Mouse (Mus musculus) limb, embryonic 12.5 days (tissue): ENCODE measurements at regions not wholly inside any gene's neighbourhood (a gene's known extent, or its start where the extent isn't known, plus 50 kb on each side); places are given as distances from the start of the nearest gene placed in this dataset.

ENCODE experiments used
- ATAC-seq: fragments of 200-750 bp; cut with Nextera tagmentation; 2 replicates; pipeline ENCODE4 v1.8.0; 2017; ENCODE audit warnings: low read depth, moderate TSS enrichment; ENCODE audit not compliant: insufficient number of reproducible peaks, insufficient read depth, low FRiP score, low TSS enrichment
- H3K27ac ChIP-seq: fragments of 300-500 bp; sonication (generic); 2 replicates; pipeline ENCODE4 v1.5.1; 2016; ENCODE audit warnings: mild to moderate bottlenecking, moderate library complexity
- H3K27me3 ChIP-seq: fragments of 300-500 bp; sonication (generic); 2 replicates; pipeline ENCODE4 v1.6.1; 2016; ENCODE audit warnings: mild to moderate bottlenecking, moderate library complexity
- H3K36me3 ChIP-seq: fragments of 300-500 bp; sonication (generic); 2 replicates; pipeline ENCODE4 v1.6.1; 2016; ENCODE audit warnings: mild to moderate bottlenecking, moderate library complexity
- H3K4me1 ChIP-seq: fragments of 300-500 bp; sonication (generic); replicated peaks from 2 replicates; pipeline ENCODE4 v1.6.1; 2016
- H3K4me2 ChIP-seq: fragments of 300-500 bp; sonication (generic); 2 replicates; pipeline ENCODE4 v1.6.1; 2016; ENCODE audit warnings: mild to moderate bottlenecking, moderate library complexity
- H3K4me3 ChIP-seq: fragments of 300-500 bp; sonication (generic); replicated peaks from 2 replicates; pipeline ENCODE4 v1.5.1; 2016; ENCODE audit warnings: mild to moderate bottlenecking
- H3K9ac ChIP-seq: fragments of 300-500 bp; sonication (generic); replicated peaks from 2 replicates; pipeline ENCODE4 v1.6.1; 2016; ENCODE audit warnings: mild to moderate bottlenecking, moderate library complexity
- H3K9me3 ChIP-seq: fragments of 300-500 bp; sonication (generic); 2 replicates; pipeline ENCODE4 v1.6.1; 2016; ENCODE audit warnings: mild to moderate bottlenecking, moderate library complexity
- WGBS: fragments of 180-500 bp; shearing (Covaris S2); methylation state at CpG from one replicate; pipeline ENCODE4 v1.1.7; 2016; 5-methylcytosine and 5-hydroxymethylcytosine counted together

DNA sequence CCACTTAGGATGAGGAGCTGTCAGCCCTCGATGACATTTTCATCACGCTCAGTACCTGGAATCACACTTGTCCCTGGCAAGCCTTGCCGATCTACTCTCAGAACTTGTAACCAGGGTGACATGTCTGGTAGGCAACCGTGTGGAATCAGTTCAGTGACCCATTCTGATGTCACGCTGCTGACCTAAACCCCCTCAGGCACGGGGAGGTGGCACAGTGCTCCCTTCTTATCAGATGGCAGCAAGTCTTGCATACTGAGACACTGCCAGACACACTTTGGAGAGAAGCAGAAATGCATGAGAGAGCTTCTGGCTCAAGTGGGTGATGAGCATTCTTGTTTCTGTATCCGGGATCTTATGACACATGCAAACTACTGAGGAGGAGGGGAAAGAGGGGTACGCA is 470.2 kb downstream of the Tcerg1l start:
- H3K36me3 ChIP-seq, result no peaks in the 10 kb centered on the region
- no peaks in the 10 kb centered on the region for H3K9me3 ChIP-seq
- no peak overlapping the region for H3K9ac ChIP-seq
- no peak for ATAC-seq
- H3K4me3 ChIP-seq, result no peak overlapping the region
- H3K27me3 ChIP-seq, result peaks cover 6% of the 10 kb centered on the region
- no peak overlapping the region for H3K27ac ChIP-seq
- WGBS, result 75% methylated on average over 8 of the region's 8 CpGs
- H3K4me1 ChIP-seq, result peaks cover 12% of the 10 kb centered on the region
- no peak overlapping the region for H3K4me2 ChIP-seq

DNA sequence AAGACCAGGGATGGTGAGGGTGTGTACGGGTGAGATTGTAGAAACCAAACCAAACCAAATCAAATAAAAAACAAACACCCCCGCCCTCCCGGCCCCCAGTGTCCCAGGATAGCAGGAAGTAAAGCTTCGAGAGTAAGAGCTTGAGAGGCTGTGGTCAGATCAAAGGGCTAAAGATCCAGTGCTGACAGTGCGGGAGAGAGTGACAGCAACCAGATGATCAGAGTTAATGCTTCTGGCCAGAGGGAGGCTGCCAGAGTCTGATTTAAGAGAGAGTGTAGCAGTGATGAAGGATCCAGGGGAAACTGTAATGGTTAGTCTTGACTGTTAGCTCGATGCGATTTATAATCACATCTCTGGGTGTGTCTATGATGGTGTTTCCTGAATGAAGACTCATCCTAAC is 467.3 kb downstream of the Tcerg1l start:
- H3K36me3 ChIP-seq, result no peaks in the 10 kb centered on the region
- no peak overlapping the region for H3K4me2 ChIP-seq
- no peak overlapping the region for H3K4me3 ChIP-seq
- 6% methylated on average over 7 of the region's 7 CpGs for WGBS
- peaks cover 4% of the 10 kb centered on the region; the same call in 1 of the 2 replicates for H3K4me1 ChIP-seq
- H3K27me3 ChIP-seq, result no peaks in the 10 kb centered on the region
- H3K9ac ChIP-seq, result no peak overlapping the region
- no peak for ATAC-seq
- H3K9me3 ChIP-seq, result no peaks in the 10 kb centered on the region
- no peak overlapping the region for H3K27ac ChIP-seq

DNA sequence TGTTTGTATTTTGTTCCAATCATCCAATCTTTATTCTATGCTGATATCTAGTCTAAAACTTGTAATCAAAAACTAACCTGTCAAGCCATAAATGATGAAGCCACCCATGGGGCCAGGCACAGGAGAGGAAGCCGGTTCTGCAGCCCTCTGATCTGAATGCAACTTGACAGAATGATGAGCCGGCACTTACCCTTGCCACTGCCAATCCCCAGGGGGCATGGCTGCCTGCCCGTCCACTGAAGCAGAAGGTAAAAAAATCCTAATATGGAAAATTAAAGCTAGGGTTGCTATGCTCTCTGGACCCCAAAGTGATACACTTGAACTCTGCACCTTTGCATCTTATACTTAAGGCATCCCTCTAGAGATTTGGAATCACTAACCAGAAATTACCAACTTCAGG is 461.6 kb downstream of the Tcerg1l start:
- no peak overlapping the region for H3K9ac ChIP-seq
- H3K36me3 ChIP-seq, result no peaks in the 10 kb centered on the region
- no peaks in the 10 kb centered on the region for H3K4me1 ChIP-seq
- no peaks in the 10 kb centered on the region for H3K9me3 ChIP-seq
- no peaks in the 10 kb centered on the region for H3K27me3 ChIP-seq
- H3K4me3 ChIP-seq, result no peak overlapping the region
- ATAC-seq, result no peak
- 44% methylated on average over 3 of the region's 3 CpGs for WGBS
- no peak overlapping the region for H3K4me2 ChIP-seq
- H3K27ac ChIP-seq, result no peak overlapping the region

DNA sequence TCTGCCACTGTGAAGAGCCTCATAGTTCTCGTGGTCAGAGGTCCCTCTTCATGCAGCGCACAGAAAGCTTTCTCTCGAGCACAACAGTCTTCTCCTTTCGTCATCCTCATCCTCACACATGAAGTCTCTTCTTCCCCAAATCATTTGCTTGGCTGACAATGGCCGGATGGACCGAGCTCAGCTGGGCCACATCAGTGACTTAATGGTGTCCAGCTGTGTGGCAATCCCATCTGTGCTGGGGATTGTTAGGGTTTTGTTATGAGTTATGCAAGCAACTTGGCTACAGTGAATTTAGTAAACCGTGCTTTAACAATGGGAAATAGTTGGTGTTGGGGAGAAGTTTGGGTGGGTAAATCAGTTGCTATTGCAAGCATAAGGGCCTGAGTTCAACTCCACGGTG is 458.4 kb downstream of the Tcerg1l start:
- ATAC-seq, result no peak
- 73% methylated on average over 8 of the region's 8 CpGs for WGBS
- Histone ChIP-seq H3K4me3 (no peak overlapping the region), H3K9me3 (no peaks in the 10 kb centered on the region), H3K36me3 (no peaks in the 10 kb centered on the region), H3K4me1 (no peaks in the 10 kb centered on the region), H3K27me3 (no peaks in the 10 kb centered on the region), H3K4me2 (no peak overlapping the region), H3K9ac (no peak overlapping the region), H3K27ac (no peak overlapping the region)

GRCm38 (mm10) chr7:137940084-137940483 is 457.4 kb downstream of the Tcerg1l start:
- Histone ChIP-seq H3K4me3 (no peak overlapping the region), H3K9ac (no peak overlapping the region), H3K4me1 (no peaks in the 10 kb centered on the region), H3K9me3 (no peaks in the 10 kb centered on the region), H3K27ac (no peak overlapping the region), H3K4me2 (no peak overlapping the region), H3K36me3 (no peaks in the 10 kb centered on the region), H3K27me3 (no peaks in the 10 kb centered on the region)
- 65% methylated on average over 5 of the region's 5 CpGs for WGBS
- ATAC-seq, result no peak

DNA sequence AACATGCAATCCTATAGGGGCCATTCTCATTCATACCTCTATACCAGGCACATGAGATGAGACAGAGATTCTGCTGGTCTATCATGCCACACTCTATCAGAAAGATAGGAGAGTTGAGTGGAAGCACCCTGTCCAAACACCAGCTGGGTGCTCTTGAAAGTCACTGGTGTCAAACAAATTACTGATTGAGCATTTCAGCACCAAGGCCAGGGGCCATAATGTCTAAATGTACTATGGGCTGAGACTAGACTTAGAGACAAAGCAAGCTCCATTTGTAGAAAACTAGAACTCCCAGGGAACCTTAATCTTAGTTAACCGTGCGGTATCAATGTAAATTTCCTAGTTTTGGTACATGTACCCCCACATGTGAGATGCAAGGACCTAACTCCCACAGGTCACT is 452.5 kb downstream of the Tcerg1l start:
- H3K4me2 ChIP-seq, result no peak overlapping the region
- no peak overlapping the region for H3K9ac ChIP-seq
- no peak overlapping the region for H3K4me3 ChIP-seq
- no peak for ATAC-seq
- 95% methylated on average over 2 of the region's 2 CpGs for WGBS
- no peaks in the 10 kb centered on the region for H3K4me1 ChIP-seq
- H3K9me3 ChIP-seq, result no peaks in the 10 kb centered on the region
- no peaks in the 10 kb centered on the region for H3K27me3 ChIP-seq
- no peak overlapping the region for H3K27ac ChIP-seq
- H3K36me3 ChIP-seq, result no peaks in the 10 kb centered on the region

DNA sequence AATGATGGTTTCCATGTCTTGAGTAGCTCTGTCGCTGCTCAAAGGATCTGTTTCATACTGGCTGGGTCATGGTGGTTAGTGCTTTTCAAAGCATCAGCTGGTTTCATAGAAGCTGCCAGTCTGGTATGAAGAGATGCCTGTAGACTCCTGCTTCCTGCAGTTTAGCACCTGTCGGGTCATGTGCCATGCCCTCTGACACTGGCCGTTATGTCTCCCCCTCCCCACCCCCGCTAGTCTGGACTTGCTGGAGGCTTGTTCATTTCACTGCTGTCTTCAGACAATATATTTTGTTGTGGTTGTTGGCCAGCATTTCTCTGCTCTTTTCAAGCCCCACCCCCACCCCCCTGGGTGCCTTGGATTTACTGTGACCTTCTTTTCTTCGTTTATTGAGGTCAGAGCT is 450.1 kb downstream of the Tcerg1l start:
- no peaks in the 10 kb centered on the region for H3K4me1 ChIP-seq
- ATAC-seq, result no peak
- no peak overlapping the region for H3K4me3 ChIP-seq
- H3K4me2 ChIP-seq, result no peak overlapping the region
- no peaks in the 10 kb centered on the region for H3K36me3 ChIP-seq
- no peaks in the 10 kb centered on the region for H3K27me3 ChIP-seq
- 10% methylated on average over 5 of the region's 5 CpGs for WGBS
- no peaks in the 10 kb centered on the region for H3K9me3 ChIP-seq
- H3K27ac ChIP-seq, result no peak overlapping the region
- H3K9ac ChIP-seq, result no peak overlapping the region

DNA sequence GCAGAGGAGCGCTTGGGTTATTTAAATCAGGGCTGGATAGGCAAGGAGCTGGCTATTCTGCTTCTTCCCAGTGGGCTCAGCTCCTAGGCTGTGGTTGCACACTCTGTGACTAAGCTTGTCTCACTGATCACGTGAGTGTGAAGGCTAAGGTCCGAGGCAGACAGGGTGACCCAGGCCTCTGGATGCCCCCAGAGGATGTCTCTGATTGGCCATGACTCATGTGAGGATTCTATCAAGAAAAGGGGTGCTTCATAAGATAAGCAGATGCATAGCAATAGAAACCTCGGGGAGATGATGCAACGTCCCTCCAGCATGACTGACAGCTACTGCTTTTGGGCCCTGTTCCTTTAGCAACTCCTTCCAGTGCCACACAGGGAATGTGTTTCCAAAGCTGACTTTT is 440.2 kb downstream of the Tcerg1l start:
- no peak overlapping the region for H3K4me3 ChIP-seq
- no peak overlapping the region for H3K4me2 ChIP-seq
- ATAC-seq, result no peak
- H3K9me3 ChIP-seq, result no peaks in the 10 kb centered on the region
- H3K36me3 ChIP-seq, result no peaks in the 10 kb centered on the region
- WGBS, result 81% methylated on average over 5 of the region's 5 CpGs
- H3K27me3 ChIP-seq, result no peaks in the 10 kb centered on the region
- no peaks in the 10 kb centered on the region for H3K4me1 ChIP-seq
- H3K27ac ChIP-seq, result no peak overlapping the region
- H3K9ac ChIP-seq, result no peak overlapping the region

GRCm38 (mm10) chr7:137957848-137958247 is 439.7 kb downstream of the Tcerg1l start:
- no peak overlapping the region for H3K4me2 ChIP-seq
- H3K9ac ChIP-seq, result no peak overlapping the region
- H3K4me1 ChIP-seq, result no peaks in the 10 kb centered on the region
- 69% methylated on average over 5 of the region's 5 CpGs for WGBS
- H3K9me3 ChIP-seq, result no peaks in the 10 kb centered on the region
- no peak overlapping the region for H3K4me3 ChIP-seq
- H3K27ac ChIP-seq, result no peak overlapping the region
- no peak for ATAC-seq
- no peaks in the 10 kb centered on the region for H3K36me3 ChIP-seq
- no peaks in the 10 kb centered on the region for H3K27me3 ChIP-seq

DNA sequence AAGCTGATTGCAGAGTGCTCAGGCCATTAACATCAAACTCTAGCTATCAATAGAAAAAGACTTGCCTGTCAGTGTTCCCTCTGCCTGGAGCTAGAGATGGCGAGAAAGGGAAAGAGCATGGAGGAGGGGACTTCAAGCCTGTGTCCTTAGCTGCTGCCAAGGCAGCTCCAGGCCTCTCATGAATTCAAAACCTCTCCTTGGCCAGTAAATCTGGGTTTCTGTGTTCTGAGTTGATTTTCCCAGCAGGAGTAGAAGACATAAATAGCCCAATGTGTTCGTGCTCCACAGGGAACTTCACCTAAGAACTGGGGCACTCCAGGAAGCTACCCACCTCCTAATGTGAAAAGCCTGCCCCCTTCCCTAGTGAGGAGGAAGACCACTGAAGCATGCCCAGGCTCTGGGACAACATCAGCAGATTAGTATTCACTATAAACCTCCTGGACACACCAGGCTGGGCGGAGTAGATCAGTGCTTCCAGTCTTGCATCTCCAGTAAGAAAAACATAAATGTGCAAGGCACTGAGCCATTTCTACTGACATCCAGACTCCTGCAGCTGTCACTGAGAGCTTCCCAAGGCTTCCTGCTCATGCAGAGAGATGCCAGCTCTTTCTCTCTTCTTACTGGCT is 433.9 kb downstream of the Tcerg1l start:
- Histone ChIP-seq H3K36me3 (no peaks in the 10 kb centered on the region), H3K4me2 (no peak overlapping the region), H3K27me3 (no peaks in the 10 kb centered on the region), H3K4me3 (no peak overlapping the region), H3K9me3 (no peaks in the 10 kb centered on the region), H3K4me1 (no peaks in the 10 kb centered on the region), H3K27ac (no peak overlapping the region), H3K9ac (no peak overlapping the region)
- no peak for ATAC-seq
- WGBS, result 56% methylated on average over 3 of the region's 3 CpGs

DNA sequence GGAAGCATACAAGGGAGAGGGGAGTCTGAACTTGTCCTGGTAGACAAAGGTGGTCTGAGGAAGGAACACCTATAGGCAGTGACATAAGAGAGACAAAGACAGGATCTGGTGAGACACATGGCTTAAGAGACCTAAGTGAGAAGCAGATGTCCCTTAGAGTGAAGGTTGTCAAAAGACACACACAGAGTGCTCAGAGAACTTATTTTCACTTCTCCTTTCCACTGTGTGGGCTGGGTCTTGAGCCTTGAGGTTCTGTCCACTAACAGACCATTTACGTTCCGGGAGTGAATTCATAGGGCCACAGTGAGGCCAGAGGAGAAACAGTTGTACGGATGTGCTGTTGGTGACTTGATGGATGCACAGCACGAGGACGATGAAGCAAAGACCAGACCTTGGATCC is 422.8 kb downstream of the Tcerg1l start:
- Histone ChIP-seq H3K36me3 (no peaks in the 10 kb centered on the region), H3K4me1 (no peaks in the 10 kb centered on the region), H3K27ac (no peak overlapping the region), H3K4me2 (no peak overlapping the region), H3K9ac (no peak overlapping the region), H3K27me3 (no peaks in the 10 kb centered on the region), H3K4me3 (no peak overlapping the region), H3K9me3 (no peaks in the 10 kb centered on the region)
- WGBS, result 95% methylated on average over 5 of the region's 5 CpGs
- no peak for ATAC-seq

DNA sequence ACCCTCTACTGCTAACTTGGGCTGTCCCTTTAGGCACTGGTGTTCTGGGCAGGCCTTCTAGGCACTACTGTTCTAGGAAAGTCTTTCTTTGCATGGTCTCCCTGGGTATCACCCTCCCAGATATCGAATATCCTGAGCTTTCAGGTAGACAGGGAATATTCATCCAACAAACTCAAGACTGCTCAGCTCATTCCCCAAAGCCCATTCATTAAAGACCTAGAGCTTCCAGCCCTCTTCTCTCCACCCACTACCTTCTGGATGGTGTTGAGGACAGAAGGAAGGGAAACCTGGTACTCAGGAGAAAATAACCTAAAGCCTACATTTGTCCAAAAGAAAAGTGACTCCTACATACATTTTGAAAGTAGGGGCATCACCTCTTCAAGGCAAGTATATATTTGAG is 420.0 kb downstream of the Tcerg1l start:
- Histone ChIP-seq H3K4me3 (no peak overlapping the region), H3K9me3 (no peaks in the 10 kb centered on the region), H3K27ac (no peak overlapping the region), H3K9ac (no peak overlapping the region), H3K4me1 (no peaks in the 10 kb centered on the region), H3K4me2 (no peak overlapping the region), H3K27me3 (no peaks in the 10 kb centered on the region), H3K36me3 (no peaks in the 10 kb centered on the region)
- no peak for ATAC-seq
- 73% methylated on average over 1 of the region's 1 CpGs for WGBS
